Mouse (Mus musculus): ENCODE measurements around the gene Olfr895. TPM values are rescaled to one million over a fixed set of nuclear protein-coding genes. Genes with fewer than 3 reads are reported as not detected.

The Olfr895 gene
- polyA plus RNA-seq (2012; rRNA removed) = not detected in 2 replicates

GRCm38 (mm10) chr9:38267551-38267950 lies at the start of gene Olfr895:
Olfr895 (plus strand) TSS chr9:38267851.

GRCm38 (mm10) chr9:38252474-38252873 lies 15.2 kb upstream of the Olfr895 start, which contains the start of gene Olfr143:
Olfr143 (plus strand) TSS chr9:38252774.

GRCm38 (mm10) chr9:38290807-38291206 lies 23.2 kb downstream of the Olfr895 start, which contains the start of gene Olfr896-ps1:
Olfr896-ps1 (plus strand) TSS chr9:38291107.

Other genes starting within 250 kb of the Olfr895 start
- not detected in 2 replicates for gene Olfr883, start 242.0 kb upstream of the Olfr895 start, polyA plus RNA-seq (2012; rRNA removed)
- not detected in 2 replicates for gene Olfr884, start 221.3 kb upstream of the Olfr895 start, polyA plus RNA-seq (2012; rRNA removed)
- gene Olfr885, start 206.5 kb upstream of the Olfr895 start, polyA plus RNA-seq (2012; rRNA removed) = not detected in 2 replicates
- not detected in 2 replicates for gene Olfr887, start 183.8 kb upstream of the Olfr895 start, polyA plus RNA-seq (2012; rRNA removed)
- not detected in 2 replicates for gene Olfr888, start 159.7 kb upstream of the Olfr895 start, polyA plus RNA-seq (2012; rRNA removed)
- not detected in 2 replicates for gene Olfr889, start 152.7 kb upstream of the Olfr895 start, polyA plus RNA-seq (2012; rRNA removed)
- not detected in 2 replicates for gene Olfr890, start 125.3 kb upstream of the Olfr895 start, polyA plus RNA-seq (2012; rRNA removed)
- gene Olfr891, start 87.0 kb upstream of the Olfr895 start, polyA plus RNA-seq (2012; rRNA removed) = not detected in 2 replicates
- gene Olfr893, start 59.5 kb upstream of the Olfr895 start, polyA plus RNA-seq (2012; rRNA removed) = not detected in 2 replicates
- gene Olfr894, start 49.8 kb upstream of the Olfr895 start, polyA plus RNA-seq (2012; rRNA removed) = not detected in 2 replicates
- gene Olfr143, start 15.1 kb upstream of the Olfr895 start, polyA plus RNA-seq (2012; rRNA removed) = not detected in 2 replicates
- gene Olfr896-ps1, start 23.3 kb downstream of the Olfr895 start, polyA plus RNA-seq (2012; rRNA removed) = not detected in 2 replicates
- gene Olfr25, start 61.2 kb downstream of the Olfr895 start, polyA plus RNA-seq (2012; rRNA removed) = not detected in 2 replicates
- gene Olfr898, start 80.6 kb downstream of the Olfr895 start, polyA plus RNA-seq (2012; rRNA removed) = not detected in 2 replicates
- not detected in 2 replicates for gene Olfr250, start 99.0 kb downstream of the Olfr895 start, polyA plus RNA-seq (2012; rRNA removed)
- not detected in 2 replicates for gene Olfr251, start 109.2 kb downstream of the Olfr895 start, polyA plus RNA-seq (2012; rRNA removed)
- gene Olfr147, start 133.8 kb downstream of the Olfr895 start, polyA plus RNA-seq (2012; rRNA removed) = not detected in 2 replicates
- not detected in 2 replicates for gene Olfr901, start 161.6 kb downstream of the Olfr895 start, polyA plus RNA-seq (2012; rRNA removed)
- not detected in 2 replicates for gene Olfr902, start 179.8 kb downstream of the Olfr895 start, polyA plus RNA-seq (2012; rRNA removed)
- gene Olfr904, start 195.3 kb downstream of the Olfr895 start, polyA plus RNA-seq (2012; rRNA removed) = not detected in 2 replicates
- gene Olfr905, start 203.3 kb downstream of the Olfr895 start, polyA plus RNA-seq (2012; rRNA removed) = not detected in 2 replicates
- gene Olfr906, start 219.2 kb downstream of the Olfr895 start, polyA plus RNA-seq (2012; rRNA removed) = not detected in 2 replicates
- not detected in 2 replicates for gene Olfr907, start 227.9 kb downstream of the Olfr895 start, polyA plus RNA-seq (2012; rRNA removed)

All from central nervous system, embryonic 18 days (tissue).